Mouse (Mus musculus) layer of hippocampus, postnatal 14 days (tissue): ENCODE measurements at regions not wholly inside any gene's neighbourhood (a gene's known extent, or its start where the extent isn't known, plus 50 kb on each side); places are given as distances from the start of the nearest gene placed in this dataset.
A peak's percentile ranks its signal among the peaks of the same experiment; 100 is the strongest.

ENCODE experiments used
- DNase-seq, 2 experiments: peaks; one replicate each; pipeline ENCODE4 v3.0.0; 2021 to 2022; ENCODE audit warnings: low spot score in 2 of 2, mixed read lengths in 1 of 2

GRCm38 (mm10) chr10:114083441-114083840 lies 718.7 kb downstream of the Trhde start:
- DNase-seq = no peak

- no peak for DNase-seq
These were observed 760.1 kb downstream of the Trhde start for GRCm38 (mm10) chr10:114041991-114042390.

- no peak for DNase-seq
These were observed 788.7 kb downstream of the Trhde start for GRCm38 (mm10) chr10:114013427-114013826.

GRCm38 (mm10) chr10:113985376-113985775 lies 816.7 kb downstream of the Trhde start:
- no peak for DNase-seq

- no peak for DNase-seq
These were observed 829.3 kb downstream of the Trhde start for GRCm38 (mm10) chr10:113972826-113973225.

GRCm38 (mm10) chr10:113946801-113947200 lies 855.3 kb downstream of the Trhde start:
- DNase-seq = no peak

- DNase-seq = no peak
These were observed 862.6 kb downstream of the Trhde start for GRCm38 (mm10) chr10:113939524-113939923.

GRCm38 (mm10) chr10:113930201-113930790 lies 871.8 kb downstream of the Trhde start:
- DNase-seq = peak in 1 of 2 experiments; percentile 13

- no peak for DNase-seq
These were observed 885.4 kb downstream of the Trhde start for GRCm38 (mm10) chr10:113916705-113917104.

- DNase-seq = no peak
These were observed 899.4 kb downstream of the Trhde start for GRCm38 (mm10) chr10:113902744-113903143.

GRCm38 (mm10) chr10:113874419-113875161 lies 927.5 kb downstream of the Trhde start:
- peak; percentile 1 to 2 for DNase-seq

GRCm38 (mm10) chr10:113824596-113824995 lies 895.8 kb upstream of the Atxn7l3b start:
- DNase-seq = peak in 1 of 2 experiments; percentile 53
